Comparison of ENCODE assay signal across 15 mouse cellular contexts in genomic region chr9:60022331-60022730, GRCm38 (mm10).
A peak's percentile ranks its signal among the peaks of the same experiment; 100 is the strongest.
DNase-seq lines count a peak whose midpoint lies in the region; ATAC-seq lines count a peak whose summit lies in the region.
"Had no signal": no experiment of that assay in that cellular context is flagged by ENCODE, and none has a peak within 500 bp of the region (broad histone marks: within the 10 kb centered on the region; RNA-seq: fewer than 3 reads in every experiment).

No protein-coding gene starts in this region.

- H3K4me3 ChIP-seq in embryonic facial prominence, embryonic 15.5 days (replicated peaks) = no peak overlapping the region
- H3K4me3 ChIP-seq in liver, embryonic 13.5 days (replicated peaks) = no peak overlapping the region
- H3K4me3 ChIP-seq: heart, adult 2 months; myocyte had no signal

- no peaks in the 10 kb centered on the region for H3K9me3 ChIP-seq in embryonic facial prominence, embryonic 15.5 days (replicated peaks)
- H3K9me3 ChIP-seq in liver, embryonic 13.5 days (replicated peaks) = no peaks in the 10 kb centered on the region

- DNase-seq in kidney, postnatal 4 days = peak; percentile 26 to 43
- DNase-seq in kidney, adult 11 months = no peak
- no peak for DNase-seq in liver, embryonic 13.5 days
- peak; percentile 8 for DNase-seq in lung, postnatal 25 days (ENCODE audit: low spot score)
- DNase-seq in heart, postnatal 36 days = no peak
- no peak for DNase-seq in heart, adult 11 months
- DNase-seq: cerebellum, adult 8-10 months; embryo, embryonic 11 days; heart, adult 2 months; heart, postnatal 14 days; right cerebral cortex, postnatal 25 days had no signal

- no peak overlapping the region for H3K9ac ChIP-seq in embryonic facial prominence, embryonic 15.5 days
- H3K9ac ChIP-seq in liver, embryonic 13.5 days = no peak overlapping the region
- H3K9ac ChIP-seq: liver, embryonic 14.5 days had no signal

- 50% methylated on average over 3 of the region's 3 CpGs for WGBS in embryonic facial prominence, embryonic 15.5 days
- 65% methylated on average over 3 of the region's 3 CpGs for WGBS in liver, embryonic 13.5 days (ENCODE audit: insufficient replicate concordance)

- H3K36me3 ChIP-seq in embryonic facial prominence, embryonic 15.5 days = no peaks in the 10 kb centered on the region
- H3K36me3 ChIP-seq in liver, embryonic 13.5 days = no peaks in the 10 kb centered on the region

- ATAC-seq in embryonic facial prominence, embryonic 15.5 days (ENCODE audit: insufficient number of reproducible peaks, low FRiP score, low TSS enrichment, low read depth) = 0 out of 2 replicates have a peak, but pooled peaks have one; percentile 52
- ATAC-seq in liver, embryonic 13.5 days (ENCODE audit: low read depth) = peak; percentile 65

- H3K27ac ChIP-seq in embryonic facial prominence, embryonic 15.5 days (replicated peaks) = 0 out of 2 replicates have a peak overlapping the region, but pooled peaks have one; percentile 51
- H3K27ac ChIP-seq in liver, embryonic 13.5 days = no peak overlapping the region
- H3K27ac ChIP-seq: heart, adult 2 months; liver, embryonic 14.5 days had no signal

- H3K4me2 ChIP-seq in embryonic facial prominence, embryonic 15.5 days (replicated peaks) = no peak overlapping the region
- H3K4me2 ChIP-seq in liver, embryonic 13.5 days = no peak overlapping the region
- H3K4me2 ChIP-seq: midbrain, embryonic 11.5 days had no signal

- no peaks in the 10 kb centered on the region for H3K27me3 ChIP-seq in embryonic facial prominence, embryonic 15.5 days
- H3K27me3 ChIP-seq in liver, embryonic 13.5 days = no peaks in the 10 kb centered on the region

- peaks cover 35% of the 10 kb centered on the region for H3K4me1 ChIP-seq in embryonic facial prominence, embryonic 15.5 days
- H3K4me1 ChIP-seq in liver, embryonic 13.5 days (replicated peaks) = no peaks in the 10 kb centered on the region; the same call in 1 of the 2 replicates

- intact Hi-C loops in heart, postnatal 36 days (cut with DNase I) = no loop called here

Comparison
In these comparisons a context has a peak if more than half of its experiments do, and no peak if none do; other contexts are left out.
1. DNase-seq: peak in kidney, postnatal 4 days (2 of 2) and lung, postnatal 25 days (single experiment); none in kidney, adult 11 months (single experiment), liver, embryonic 13.5 days (single experiment), heart, postnatal 36 days (0 of 2) and heart, adult 11 months (single experiment).